In the genomic region with DNA sequence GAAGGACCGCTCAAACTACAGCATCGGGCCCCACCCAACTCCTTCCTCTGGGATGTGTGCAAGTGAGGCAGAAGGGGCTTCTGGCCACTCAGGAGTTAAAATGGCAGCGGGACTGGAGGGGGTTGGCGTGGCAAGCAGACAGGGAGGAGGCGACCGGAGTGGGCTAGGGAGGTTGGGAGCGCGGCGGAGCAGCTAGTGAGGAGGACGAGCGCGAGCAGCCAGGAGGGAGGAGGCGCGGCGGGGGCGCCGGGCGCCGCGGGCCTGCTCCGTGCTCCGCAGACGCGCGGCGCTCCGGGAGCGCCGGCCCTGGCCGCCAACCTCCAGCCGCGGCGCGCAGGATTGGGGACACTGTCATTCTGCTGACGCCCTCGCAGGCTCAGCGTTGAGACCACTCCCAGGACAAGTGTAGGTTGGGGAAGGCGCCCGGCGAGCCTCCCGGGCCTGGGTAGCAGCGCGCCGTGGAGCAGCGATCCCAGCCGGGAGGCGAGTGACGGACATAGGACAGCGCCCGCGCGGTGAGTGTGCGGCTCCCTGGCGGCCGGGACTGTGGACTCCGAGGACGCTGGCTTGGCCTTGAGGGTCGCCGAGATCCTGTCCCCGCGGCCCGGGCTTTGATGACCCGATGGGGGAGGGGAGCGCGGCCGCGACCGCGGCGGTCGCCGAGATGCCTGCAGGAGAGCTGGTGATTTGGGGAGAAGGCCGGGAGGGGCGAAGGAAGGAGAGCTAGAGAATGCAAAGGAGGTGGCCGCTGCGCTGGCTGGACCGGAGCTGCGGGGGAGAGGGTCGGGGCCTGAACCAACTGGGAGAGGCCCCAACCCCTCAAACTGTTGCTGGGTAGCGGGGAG, we compare ENCODE assay signal across 8 mouse cellular contexts. TPM values are rescaled to one million over a fixed set of nuclear protein-coding genes. Genes with fewer than 3 reads are reported as not detected.
DNase-seq lines count a peak whose midpoint lies in the region; ATAC-seq lines count a peak whose summit lies in the region.

Gene Lrrn2 (plus strand): TSS at position 113 of the 845 bp plus-strand sequence.

- H3K36me3 ChIP-seq in intestine, embryonic 14.5 days (ENCODE audit: control insufficient read depth, insufficient read depth, low read length) = no peaks in the 10 kb centered on the region
- H3K36me3 ChIP-seq in limb, embryonic 12.5 days = no peaks in the 10 kb centered on the region
- H3K36me3 ChIP-seq in neural tube, embryonic 12.5 days = no peaks in the 10 kb centered on the region

- H3K27me3 ChIP-seq in intestine, embryonic 14.5 days (replicated peaks; ENCODE audit: control insufficient read depth, insufficient read depth, low read length) = peaks cover 65% of the 10 kb centered on the region
- H3K27me3 ChIP-seq in limb, embryonic 12.5 days = peaks cover 96% of the 10 kb centered on the region
- H3K27me3 ChIP-seq in neural tube, embryonic 12.5 days (replicated peaks) = peaks cover 26% of the 10 kb centered on the region

- WGBS in intestine, embryonic 14.5 days = under 1% methylated on average over 75 of the region's 80 CpGs
- under 1% methylated on average over 80 of the region's 80 CpGs for WGBS in limb, embryonic 12.5 days
- under 1% methylated on average over 79 of the region's 80 CpGs for WGBS in neural tube, embryonic 12.5 days

- H3K9me3 ChIP-seq in intestine, embryonic 14.5 days (ENCODE audit: control insufficient read depth, low read length) = no peaks in the 10 kb centered on the region
- no peaks in the 10 kb centered on the region for H3K9me3 ChIP-seq in limb, embryonic 12.5 days
- H3K9me3 ChIP-seq in neural tube, embryonic 12.5 days = no peaks in the 10 kb centered on the region

- no peak within 1 kb of the TSS for H3K27ac ChIP-seq in intestine, embryonic 14.5 days (ENCODE audit: low read depth)
- no peak within 1 kb of the TSS for H3K27ac ChIP-seq in limb, embryonic 12.5 days
- H3K27ac ChIP-seq in neural tube, embryonic 12.5 days = peak within 1 kb of the TSS; percentile 1; the same call in 1 of the 2 replicates

- peak; percentile 53 for ATAC-seq in intestine, embryonic 14.5 days (replicated peaks; ENCODE audit: low FRiP score, low TSS enrichment, low read depth)
- ATAC-seq in limb, embryonic 12.5 days (ENCODE audit: insufficient number of reproducible peaks, insufficient read depth, low FRiP score, low TSS enrichment, low read depth) = peak; percentile 35
- ATAC-seq in neural tube, embryonic 12.5 days (ENCODE audit: low FRiP score, low read depth) = peak; percentile 83

- H3K9ac ChIP-seq in intestine, embryonic 14.5 days (ENCODE audit: low read length) = peak within 1 kb of the TSS; percentile 34
- peak within 1 kb of the TSS; percentile 65 for H3K9ac ChIP-seq in limb, embryonic 12.5 days (replicated peaks)
- peak within 1 kb of the TSS; percentile 74 for H3K9ac ChIP-seq in neural tube, embryonic 12.5 days

- H3K4me2 ChIP-seq in intestine, embryonic 14.5 days (ENCODE audit: low read length) = peak within 1 kb of the TSS; percentile 75
- H3K4me2 ChIP-seq in limb, embryonic 12.5 days = peak within 1 kb of the TSS; percentile 96
- peak within 1 kb of the TSS; percentile 96 for H3K4me2 ChIP-seq in neural tube, embryonic 12.5 days (replicated peaks)

- DNase-seq in kidney, adult 18-20 months = peak; percentile 15
- DNase-seq in kidney, adult 8-10 months = no peak
- peak; percentile 72 to 77 for DNase-seq in cerebellum, postnatal 36 days
- DNase-seq in frontal cortex, postnatal 36 days (ENCODE audit: low spot score in 2 of 2) = peak; percentile 76 to 78
- peak; percentile 81 for DNase-seq in intestine, embryonic 14.5 days (ENCODE audit: low spot score)
- DNase-seq in urinary bladder, postnatal 4 days (ENCODE audit: low spot score in 2 of 2) = peak; percentile 38 to 61

- H3K4me3 ChIP-seq in intestine, embryonic 14.5 days (ENCODE audit: low read depth, low read length) = peak within 1 kb of the TSS; percentile 51
- peak within 1 kb of the TSS; percentile 61 for H3K4me3 ChIP-seq in limb, embryonic 12.5 days (replicated peaks)
- peak within 1 kb of the TSS; percentile 67 for H3K4me3 ChIP-seq in neural tube, embryonic 12.5 days

- H3K4me1 ChIP-seq in intestine, embryonic 14.5 days (replicated peaks; ENCODE audit: control insufficient read depth, insufficient read depth, low read length) = peaks cover 12% of the 10 kb centered on the region; the same call in 1 of the 2 replicates
- peaks cover 15% of the 10 kb centered on the region for H3K4me1 ChIP-seq in limb, embryonic 12.5 days (replicated peaks)
- peaks cover 24% of the 10 kb centered on the region for H3K4me1 ChIP-seq in neural tube, embryonic 12.5 days

RNA-seq across cellular contexts. Expression of gene Lrrn2, which starts in this region (rescaled TPM):
- 4.4 and 4.9 TPM in 2 replicates for polyA plus RNA-seq in intestine, embryonic 14.5 days (2014; fragmentation: Nextera tagmentation; extraction: Ambion mirVana)
- 3.8 and 4.0 TPM in 2 replicates for polyA plus RNA-seq in limb, embryonic 12.5 days (2016; fragmentation: Nextera tagmentation; extraction: Ambion mirVana)
- 18.3 and 19.7 TPM in 2 replicates for polyA plus RNA-seq in neural tube, embryonic 12.5 days (2016; fragmentation: Nextera tagmentation; extraction: Ambion mirVana)

Comparison
In these comparisons a context has a peak if more than half of its experiments do, and no peak if none do; other contexts are left out.
1. DNase-seq: peak in kidney, adult 18-20 months (single experiment), cerebellum, postnatal 36 days (2 of 2), frontal cortex, postnatal 36 days (2 of 2), intestine, embryonic 14.5 days (single experiment) and urinary bladder, postnatal 4 days (2 of 2); none in kidney, adult 8-10 months (0 of 2).
2. Peak in every context shown above with its lines, with median percentiles within 50 percentile points of each other: ATAC-seq, H3K4me2 ChIP-seq, H3K4me3 ChIP-seq and H3K9ac ChIP-seq.